Mouse (Mus musculus) neural tube, embryonic 11.5 days (tissue): ENCODE results near the gene Dync2li1. TPM values are rescaled to one million over a fixed set of nuclear protein-coding genes. Genes with fewer than 3 reads are reported as not detected.

Source experiments
- ATAC-seq: fragments of 200-750 bp; cut with Nextera tagmentation; 2 replicates; pipeline ENCODE4 v1.8.0; 2017; ENCODE audit warnings: moderate number of reproducible peaks, mild to moderate bottlenecking, moderate TSS enrichment, moderate library complexity; ENCODE audit not compliant: insufficient read depth, low FRiP score, low TSS enrichment
- DNase-seq: peaks from one replicate; pipeline ENCODE4 v3.0.0-alpha.2; 2015; ENCODE audit warnings: low spot score
- H3K27ac ChIP-seq: fragments of 300-500 bp; sonication (generic); 2 replicates; pipeline ENCODE4 v1.5.1; 2014; ENCODE audit warnings: low read depth, mild to moderate bottlenecking, low read length
- H3K27me3 ChIP-seq: fragments of 300-500 bp; sonication (generic); 2 replicates; pipeline ENCODE4 v1.6.1; 2014; ENCODE audit warnings: mild to moderate bottlenecking, low read length, mixed read lengths; ENCODE audit not compliant: control insufficient read depth, insufficient read depth
- H3K36me3 ChIP-seq: fragments of 300-500 bp; sonication (generic); 2 replicates; pipeline ENCODE4 v1.6.1; 2014; ENCODE audit warnings: mild to moderate bottlenecking, low read length, moderate library complexity, mixed read lengths; ENCODE audit not compliant: control insufficient read depth, insufficient read depth
- H3K4me1 ChIP-seq: fragments of 300-500 bp; sonication (generic); 2 replicates; pipeline ENCODE4 v1.6.1; 2014; ENCODE audit warnings: low read length, mixed read lengths; ENCODE audit not compliant: control insufficient read depth, insufficient read depth
- H3K4me2 ChIP-seq: fragments of 300-500 bp; sonication (generic); 2 replicates; pipeline ENCODE4 v1.6.1; 2014; ENCODE audit warnings: low read depth, mild to moderate bottlenecking, moderate library complexity
- H3K4me3 ChIP-seq: fragments of 300-500 bp; sonication (generic); 2 replicates; pipeline ENCODE4 v1.5.1; 2014; ENCODE audit warnings: low read depth, low read length
- H3K9ac ChIP-seq: fragments of 300-500 bp; sonication (generic); 2 replicates; pipeline ENCODE4 v1.6.1; 2014; ENCODE audit warnings: mild to moderate bottlenecking, low read length
- H3K9me3 ChIP-seq: fragments of 300-500 bp; sonication (generic); 2 replicates; pipeline ENCODE4 v1.6.1; 2016; ENCODE audit warnings: low read length; ENCODE audit not compliant: control insufficient read depth
- WGBS: fragments of 180-500 bp; shearing (Covaris S2); extraction: QIAGEN DNeasy Blood & Tissue Kit; methylation state at CpG from one replicate; pipeline ENCODE4 v1.1.7; 2014; 5-methylcytosine and 5-hydroxymethylcytosine counted together
- polyA plus RNA-seq: library from polyadenylated mRNA; unstranded; fragments of >200 nt; fragmentation: Nextera tagmentation; extraction: Ambion mirVana; gene quantifications from 2 replicates; pipeline ENCODE4 v1.2.1, GENCODE M21; 2014

Dync2li1 gene
- polyA plus RNA-seq, 1 experiment from 2014 or later, result 29.6 TPM

- DNase-seq, result no peak
Observed at GRCm38 (mm10) chr17:84617953-84618352, 8.3 kb upstream of the Dync2li1 start.

GRCm38 (mm10) chr17:84619112-84619511 is 7.2 kb upstream of the Dync2li1 start:
- no peak overlapping the region for H3K27ac ChIP-seq
- H3K4me2 ChIP-seq, result no peak overlapping the region
- no peak overlapping the region for H3K9ac ChIP-seq
- no peaks in the 10 kb centered on the region for H3K9me3 ChIP-seq
- H3K27me3 ChIP-seq, result no peaks in the 10 kb centered on the region
- H3K36me3 ChIP-seq, result no peaks in the 10 kb centered on the region
- DNase-seq (no peak), ATAC-seq (no peak)
- H3K4me3 ChIP-seq, result no peak overlapping the region
- WGBS, result 89% methylated on average over 7 of the region's 7 CpGs
- H3K4me1 ChIP-seq, result no peaks in the 10 kb centered on the region

More at GRCm38 (mm10) chr17:84617953-84618352, 8.3 kb upstream of the Dync2li1 start:
- no peaks in the 10 kb centered on the region for H3K4me1 ChIP-seq
- WGBS, result 96% methylated on average over 6 of the region's 6 CpGs
- no peaks in the 10 kb centered on the region for H3K9me3 ChIP-seq
- no peak for ATAC-seq
- no peaks in the 10 kb centered on the region for H3K27me3 ChIP-seq
- no peak overlapping the region for H3K9ac ChIP-seq
- H3K27ac ChIP-seq, result no peak overlapping the region
- H3K36me3 ChIP-seq, result no peaks in the 10 kb centered on the region
- no peak overlapping the region for H3K4me3 ChIP-seq
- no peak overlapping the region for H3K4me2 ChIP-seq

- no peak for ATAC-seq
- no peak overlapping the region for H3K27ac ChIP-seq
- no peak for DNase-seq
- no peaks in the 10 kb centered on the region for H3K36me3 ChIP-seq
- no peak overlapping the region for H3K9ac ChIP-seq
- H3K27me3 ChIP-seq, result no peaks in the 10 kb centered on the region
- H3K9me3 ChIP-seq, result no peaks in the 10 kb centered on the region
- H3K4me3 ChIP-seq, result no peak overlapping the region
- no peaks in the 10 kb centered on the region for H3K4me1 ChIP-seq
- no peak overlapping the region for H3K4me2 ChIP-seq
- 91% methylated on average over 3 of the region's 3 CpGs for WGBS
Observed at GRCm38 (mm10) chr17:84620076-84620475, 6.2 kb upstream of the Dync2li1 start.

GRCm38 (mm10) chr17:84620610-84621009 is 5.7 kb upstream of the Dync2li1 start:
- H3K27me3 ChIP-seq, result no peaks in the 10 kb centered on the region
- DNase-seq (no peak), ATAC-seq (no peak)
- no peak overlapping the region for H3K9ac ChIP-seq
- no peak overlapping the region for H3K4me2 ChIP-seq
- 90% methylated on average over 6 of the region's 6 CpGs for WGBS
- H3K4me3 ChIP-seq, result no peak overlapping the region
- no peaks in the 10 kb centered on the region for H3K36me3 ChIP-seq
- H3K27ac ChIP-seq, result no peak overlapping the region
- no peaks in the 10 kb centered on the region for H3K4me1 ChIP-seq
- H3K9me3 ChIP-seq, result no peaks in the 10 kb centered on the region

GRCm38 (mm10) chr17:84621209-84621608 is 5.1 kb upstream of the Dync2li1 start:
- no peak for ATAC-seq
- 90% methylated on average over 6 of the region's 6 CpGs for WGBS

GRCm38 (mm10) chr17:84622028-84622427 is 4.3 kb upstream of the Dync2li1 start:
- Histone ChIP-seq H3K27me3 (no peaks in the 10 kb centered on the region), H3K4me3 (no peak overlapping the region), H3K4me1 (peaks cover 4% of the 10 kb centered on the region), H3K27ac (no peak overlapping the region), H3K4me2 (no peak overlapping the region), H3K9ac (no peak overlapping the region), H3K9me3 (no peaks in the 10 kb centered on the region), H3K36me3 (no peaks in the 10 kb centered on the region)
- 91% methylated on average over 4 of the region's 4 CpGs for WGBS
- DNase-seq, result no peak
- ATAC-seq, result no peak

More at GRCm38 (mm10) chr17:84621209-84621608, 5.1 kb upstream of the Dync2li1 start:
- no peaks in the 10 kb centered on the region for H3K4me1 ChIP-seq
- no peaks in the 10 kb centered on the region for H3K27me3 ChIP-seq
- no peaks in the 10 kb centered on the region for H3K9me3 ChIP-seq
- no peaks in the 10 kb centered on the region for H3K36me3 ChIP-seq
- H3K9ac ChIP-seq, result no peak overlapping the region
- no peak overlapping the region for H3K4me2 ChIP-seq
- H3K27ac ChIP-seq, result no peak overlapping the region
- DNase-seq, result no peak
- no peak overlapping the region for H3K4me3 ChIP-seq

GRCm38 (mm10) chr17:84622873-84623272 is 3.4 kb upstream of the Dync2li1 start:
- Histone ChIP-seq H3K4me3 (no peak overlapping the region), H3K4me1 (peaks cover 4% of the 10 kb centered on the region), H3K27me3 (no peaks in the 10 kb centered on the region), H3K36me3 (no peaks in the 10 kb centered on the region), H3K9ac (no peak overlapping the region), H3K4me2 (no peak overlapping the region), H3K27ac (no peak overlapping the region), H3K9me3 (no peaks in the 10 kb centered on the region)
- ATAC-seq (no peak), DNase-seq (no peak)
- 49% methylated on average over 2 of the region's 2 CpGs for WGBS

- Histone ChIP-seq H3K27ac (no peak overlapping the region), H3K36me3 (no peaks in the 10 kb centered on the region), H3K27me3 (no peaks in the 10 kb centered on the region), H3K4me2 (peak overlapping the region; percentile 45), H3K4me3 (peak overlapping the region; percentile 50), H3K9ac (peak overlapping the region; percentile 44), H3K4me1 (peaks cover 4% of the 10 kb centered on the region), H3K9me3 (no peaks in the 10 kb centered on the region)
- ATAC-seq (peak; percentile 41), DNase-seq (no peak)
- WGBS, result 40% methylated on average over 9 of the region's 9 CpGs
Observed at GRCm38 (mm10) chr17:84626857-84627305, 585 bp downstream of the Dync2li1 start.

GRCm38 (mm10) chr17:84627721-84628120 is 1.4 kb downstream of the Dync2li1 start:
- Histone ChIP-seq H3K27ac (no peak overlapping the region), H3K4me3 (no peak overlapping the region), H3K36me3 (no peaks in the 10 kb centered on the region), H3K9me3 (no peaks in the 10 kb centered on the region), H3K9ac (no peak overlapping the region), H3K4me2 (no peak overlapping the region), H3K27me3 (no peaks in the 10 kb centered on the region), H3K4me1 (peaks cover 4% of the 10 kb centered on the region)
- DNase-seq (no peak), ATAC-seq (no peak)
- 90% methylated on average over 10 of the region's 10 CpGs for WGBS
